Mouse (Mus musculus) kidney, postnatal 0 days (tissue): ENCODE results near the gene Slc27a3. TPM values are rescaled to one million over a fixed set of nuclear protein-coding genes. Genes with fewer than 3 reads are reported as not detected.

Experiments used
- ATAC-seq: fragments of 200-750 bp; cut with Nextera tagmentation; replicated peaks from 2 replicates; pipeline ENCODE4 v1.8.0; 2017; ENCODE audit warnings: low read depth, moderate number of reproducible peaks, moderate TSS enrichment, moderate library complexity; ENCODE audit not compliant: low FRiP score
- DNase-seq: peaks from one replicate; pipeline ENCODE4 v3.0.0-alpha.2; 2016; ENCODE audit warnings: low spot score
- H3K27ac ChIP-seq: fragments of 300-500 bp; sonication (generic); 2 replicates; pipeline ENCODE4 v1.5.1; 2014; ENCODE audit warnings: mild to moderate bottlenecking
- H3K27me3 ChIP-seq: fragments of 300-500 bp; sonication (generic); 2 replicates; pipeline ENCODE4 v1.6.1; 2014; ENCODE audit warnings: low read length, mixed read lengths; ENCODE audit not compliant: insufficient read depth
- H3K36me3 ChIP-seq: fragments of 300-500 bp; sonication (generic); 2 replicates; pipeline ENCODE4 v1.6.1; 2014; ENCODE audit warnings: low read length, mixed read lengths; ENCODE audit not compliant: insufficient read depth
- H3K4me1 ChIP-seq: fragments of 300-500 bp; sonication (generic); replicated peaks from 2 replicates; pipeline ENCODE4 v1.6.1; 2014; ENCODE audit warnings: antibody characterized with exemption, low read length, mixed read lengths; ENCODE audit not compliant: insufficient read depth
- H3K4me2 ChIP-seq: fragments of 300-500 bp; sonication (generic); 2 replicates; pipeline ENCODE4 v1.6.1; 2014; ENCODE audit warnings: mild to moderate bottlenecking, low read length, moderate library complexity, mixed read lengths
- H3K4me3 ChIP-seq: fragments of 300-500 bp; sonication (generic); replicated peaks from 2 replicates; pipeline ENCODE4 v1.5.1; 2014; ENCODE audit warnings: low read depth, low read length
- H3K9ac ChIP-seq: fragments of 300-500 bp; sonication (generic); 2 replicates; pipeline ENCODE4 v1.6.1; 2014; ENCODE audit warnings: low read depth, low read length
- H3K9me3 ChIP-seq: fragments of 300-500 bp; sonication (generic); replicated peaks from 2 replicates; pipeline ENCODE4 v1.6.1; 2016; ENCODE audit warnings: low read length, inconsistent platforms, mixed read lengths
- CTCF ChIP-seq: IDR thresholded peaks from 2 replicates; pipeline ENCODE4 v1.5.1; 2016; ENCODE audit warnings: antibody characterized with exemption, low read depth, mild to moderate bottlenecking, moderate library complexity
- WGBS: fragments of 180-500 bp; shearing (Covaris S2); extraction: QIAGEN DNeasy Blood & Tissue Kit; methylation state at CpG from one replicate; pipeline ENCODE4 v1.1.7; 2014; 5-methylcytosine and 5-hydroxymethylcytosine counted together
- polyA plus RNA-seq: library from polyadenylated mRNA; unstranded; fragments of >200 nt; fragmentation: Nextera tagmentation; extraction: Ambion mirVana; gene quantifications from 2 replicates; pipeline ENCODE4 v1.2.1, GENCODE M21; 2015

Gene Slc27a3
- polyA plus RNA-seq, 1 experiment from 2014 or later = 16.1 TPM

DNA sequence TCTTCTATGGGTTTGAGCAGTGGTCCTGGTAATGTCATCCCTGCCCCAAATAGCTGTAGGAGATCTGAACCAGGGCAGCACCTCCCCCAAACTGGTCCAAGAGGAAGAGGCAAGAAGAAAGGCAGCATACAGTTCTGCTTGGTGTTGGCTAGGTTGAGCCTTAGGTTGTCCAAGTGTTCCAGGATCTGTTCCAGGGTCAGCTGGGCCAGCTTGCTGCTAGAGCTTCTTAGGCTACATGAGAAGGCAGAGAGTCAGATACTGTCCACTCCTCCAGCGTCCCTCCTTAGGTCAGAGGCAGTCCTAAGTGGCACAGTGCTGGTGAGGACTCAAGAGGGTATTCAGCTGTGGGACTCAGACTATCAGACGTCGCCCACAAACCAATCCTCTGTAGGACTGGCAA lies 2.9 kb upstream of the Slc27a3 start:
- Histone ChIP-seq H3K36me3 (peaks cover 47% of the 10 kb centered on the region), H3K27me3 (no peaks in the 10 kb centered on the region), H3K9me3 (no peaks in the 10 kb centered on the region), H3K4me1 (peaks cover 10% of the 10 kb centered on the region; the same call in 1 of the 2 replicates), H3K4me3 (no peak overlapping the region), H3K27ac (no peak overlapping the region), H3K9ac (no peak overlapping the region), H3K4me2 (no peak overlapping the region)
- TF ChIP-seq CTCF = no peak
- 75% methylated on average over 3 of the region's 3 CpGs for WGBS
- DNase-seq (no peak), ATAC-seq (no peak)

DNA sequence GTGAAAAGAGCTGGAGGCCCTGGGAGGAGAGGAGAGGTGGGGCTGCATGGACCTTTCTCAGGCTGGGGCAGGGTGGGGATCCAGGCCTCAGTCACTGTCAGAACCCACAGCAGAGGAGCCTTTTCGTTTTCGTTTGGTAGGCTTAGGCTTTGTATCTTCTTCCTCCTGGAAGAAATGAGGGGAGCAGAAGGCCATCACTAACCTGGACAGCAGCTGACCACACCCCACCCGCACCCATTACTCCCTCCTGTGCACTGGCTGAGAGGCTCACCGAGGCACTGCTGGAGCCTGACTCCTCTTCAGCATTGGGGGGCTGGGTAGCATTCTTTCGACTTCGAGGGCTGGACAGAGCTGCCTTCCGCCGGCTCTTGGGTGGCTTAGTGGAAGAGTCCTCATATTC lies 2.2 kb upstream of the Slc27a3 start:
- TF ChIP-seq CTCF = no peak
- Histone ChIP-seq H3K4me3 (no peak overlapping the region), H3K27ac (no peak overlapping the region), H3K36me3 (peaks cover 46% of the 10 kb centered on the region), H3K9me3 (no peaks in the 10 kb centered on the region), H3K27me3 (no peaks in the 10 kb centered on the region), H3K9ac (no peak overlapping the region), H3K4me2 (no peak overlapping the region), H3K4me1 (peaks cover 15% of the 10 kb centered on the region; the same call in 1 of the 2 replicates)
- WGBS = 92% methylated on average over 8 of the region's 8 CpGs
- DNase-seq = no peak
- ATAC-seq = no peak

DNA sequence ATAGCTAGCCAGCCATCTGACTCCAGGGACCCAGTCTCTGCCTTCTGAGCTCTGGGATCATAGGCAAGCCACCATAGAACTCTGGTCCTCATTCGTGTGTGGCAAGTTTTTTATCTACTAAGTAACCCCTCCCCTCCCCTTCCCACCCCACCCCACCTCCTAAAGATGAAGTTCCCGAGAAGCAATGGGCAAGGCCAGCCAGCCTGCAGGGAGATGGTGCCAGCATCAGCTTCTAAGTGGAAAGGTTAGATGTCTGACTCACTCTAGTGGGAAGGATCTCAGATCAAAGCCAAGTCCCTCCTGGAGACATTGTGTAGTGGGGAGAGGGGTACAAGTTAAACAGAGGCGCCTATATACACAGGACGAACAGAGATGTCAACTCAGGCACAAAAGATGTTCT lies 1.3 kb upstream of the Slc27a3 start:
- 75% methylated on average over 4 of the region's 4 CpGs for WGBS
- Histone ChIP-seq H3K27ac (no peak overlapping the region), H3K4me1 (peaks cover 15% of the 10 kb centered on the region; the same call in 1 of the 2 replicates), H3K27me3 (no peaks in the 10 kb centered on the region), H3K9me3 (no peaks in the 10 kb centered on the region), H3K36me3 (peaks cover 43% of the 10 kb centered on the region), H3K4me3 (no peak overlapping the region), H3K4me2 (no peak overlapping the region), H3K9ac (no peak overlapping the region)
- TF ChIP-seq CTCF = no peak
- DNase-seq = no peak
- ATAC-seq = no peak

DNA sequence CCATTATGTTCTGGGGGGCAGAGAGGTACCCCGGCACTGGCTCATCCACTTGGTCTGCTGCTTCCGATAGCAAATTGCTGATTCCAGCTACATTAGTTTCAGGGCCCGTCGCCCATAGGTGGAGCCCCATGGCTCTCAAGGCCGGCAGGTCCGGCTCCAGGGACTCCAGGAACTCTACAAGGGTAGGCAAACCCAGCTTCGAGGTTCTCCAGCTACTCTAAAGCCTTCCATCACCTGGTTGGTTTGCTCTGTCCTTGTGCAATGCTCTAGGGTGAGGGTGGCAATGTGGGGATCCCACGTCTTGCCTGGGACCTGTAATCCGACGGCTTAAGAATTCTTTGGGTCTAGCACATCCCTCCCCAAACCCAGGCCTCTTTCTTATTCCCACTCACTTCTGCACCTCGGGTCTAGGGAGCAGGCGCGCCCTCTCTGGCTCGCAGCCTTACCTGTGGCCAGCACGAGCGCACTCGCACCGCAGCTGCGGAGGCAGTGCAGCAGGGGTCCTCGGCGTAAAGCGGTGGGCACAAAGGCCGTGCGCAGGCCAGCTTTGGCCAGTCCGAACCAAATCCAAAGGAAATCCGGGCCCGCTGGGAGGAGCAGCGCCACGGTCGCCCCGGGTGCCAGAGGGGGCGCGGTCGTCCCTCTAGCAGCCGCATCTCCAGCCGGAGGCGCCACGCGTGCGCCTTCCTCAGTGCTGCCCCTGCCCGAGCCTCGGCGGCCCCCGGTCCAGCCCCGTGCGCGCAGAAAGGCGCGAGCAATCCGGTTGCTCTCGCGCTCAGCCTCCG lies 820 bp downstream of the Slc27a3 start:
- peak; percentile 38; the same call in 1 of the 2 replicates for TF ChIP-seq CTCF
- Histone ChIP-seq H3K4me3 (peak overlapping the region; percentile 58), H3K36me3 (peaks cover 31% of the 10 kb centered on the region), H3K9ac (peak overlapping the region; percentile 70), H3K27ac (peak overlapping the region; percentile 78; the same call in 1 of the 2 replicates), H3K4me1 (peaks cover 15% of the 10 kb centered on the region; the same call in 1 of the 2 replicates), H3K27me3 (no peaks in the 10 kb centered on the region), H3K4me2 (peak overlapping the region; percentile 99), H3K9me3 (no peaks in the 10 kb centered on the region)
- 4% methylated on average over 53 of the region's 53 CpGs for WGBS
- peak; percentile 69 for ATAC-seq
- DNase-seq = peak; percentile 56

DNA sequence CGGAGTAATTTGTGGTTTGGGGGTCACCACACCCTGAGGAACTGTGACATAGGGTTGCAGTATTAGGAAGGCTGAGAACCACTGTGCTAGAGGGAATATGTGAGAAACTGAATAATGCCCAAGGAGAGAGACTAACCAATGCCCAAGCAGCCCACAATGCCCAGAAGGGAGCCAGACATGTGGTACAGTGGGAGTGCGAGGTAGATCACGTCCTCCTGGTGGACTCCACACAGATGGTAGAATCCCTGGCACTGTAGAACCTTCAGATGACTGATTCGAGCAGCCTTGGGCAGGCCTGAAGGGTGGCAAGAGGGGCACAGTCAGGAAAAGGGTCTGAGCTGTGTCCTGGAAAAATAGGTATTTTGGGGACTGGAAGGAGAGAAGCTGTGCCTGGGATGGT lies 1.5 kb downstream of the Slc27a3 start:
- Histone ChIP-seq H3K27me3 (no peaks in the 10 kb centered on the region), H3K9me3 (no peaks in the 10 kb centered on the region), H3K9ac (0 out of 2 replicates have a peak overlapping the region, but pooled peaks have one; percentile 70), H3K27ac (no peak overlapping the region), H3K4me3 (0 out of 2 replicates have a peak overlapping the region, but pooled peaks have one; percentile 58), H3K36me3 (peaks cover 24% of the 10 kb centered on the region), H3K4me2 (peak overlapping the region; percentile 99; the same call in 1 of the 2 replicates), H3K4me1 (peaks cover 15% of the 10 kb centered on the region; the same call in 1 of the 2 replicates)
- DNase-seq = no peak
- 77% methylated on average over 4 of the region's 4 CpGs for WGBS
- TF ChIP-seq CTCF = no peak
- no peak for ATAC-seq

DNA sequence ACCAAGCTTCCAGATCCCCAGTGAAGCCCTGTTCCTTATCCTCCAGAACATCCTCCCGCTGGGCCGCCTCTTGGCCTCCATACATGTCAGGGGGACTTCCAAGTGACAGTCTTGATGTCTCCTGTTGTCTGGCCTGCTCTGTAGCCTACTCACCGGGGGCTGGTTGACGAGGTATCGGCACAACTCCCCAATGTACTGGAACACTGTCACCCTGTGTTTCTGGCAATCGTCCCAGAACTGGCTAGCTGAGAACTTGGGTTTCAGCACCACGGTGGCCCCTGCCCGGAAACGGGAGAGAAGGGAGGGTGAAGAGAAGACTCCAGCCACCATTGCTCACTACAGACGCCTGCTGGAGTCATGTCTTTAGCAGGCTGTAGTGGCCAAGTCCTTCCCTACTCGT lies 2.3 kb downstream of the Slc27a3 start:
- no peak for ATAC-seq
- peaks cover 15% of the 10 kb centered on the region; the same call in 1 of the 2 replicates for H3K4me1 ChIP-seq
- peaks cover 17% of the 10 kb centered on the region for H3K36me3 ChIP-seq
- H3K4me3 ChIP-seq = no peak overlapping the region
- no peaks in the 10 kb centered on the region for H3K27me3 ChIP-seq
- H3K9ac ChIP-seq = no peak overlapping the region
- no peaks in the 10 kb centered on the region for H3K9me3 ChIP-seq
- H3K4me2 ChIP-seq = 0 out of 2 replicates have a peak overlapping the region, but pooled peaks have one; percentile 6
- WGBS = 55% methylated on average over 11 of the region's 11 CpGs
- peak; percentile 20 for DNase-seq
- no peak for TF ChIP-seq CTCF
- no peak overlapping the region for H3K27ac ChIP-seq
